Mouse (Mus musculus) heart, embryonic 11.5 days (tissue): ENCODE measurements at regions not wholly inside any gene's neighbourhood (a gene's known extent, or its start where the extent isn't known, plus 50 kb on each side); places are given as distances from the start of the nearest gene placed in this dataset.

ENCODE experiments used
- ATAC-seq: fragments of 200-750 bp; cut with Nextera tagmentation; replicated peaks from 2 replicates; pipeline ENCODE4 v1.8.0; 2017; ENCODE audit warnings: moderate library complexity; ENCODE audit not compliant: insufficient number of reproducible peaks, low FRiP score, low TSS enrichment
- H3K27ac ChIP-seq: fragments of 300-500 bp; sonication (generic); 2 replicates; pipeline ENCODE4 v1.5.1; 2014; ENCODE audit warnings: mild to moderate bottlenecking, low read depth, low read length
- H3K27me3 ChIP-seq: fragments of 300-500 bp; sonication (generic); 2 replicates; pipeline ENCODE4 v1.6.1; 2014; ENCODE audit warnings: mild to moderate bottlenecking, low read length, mixed read lengths; ENCODE audit not compliant: control insufficient read depth, insufficient read depth
- H3K36me3 ChIP-seq: fragments of 300-500 bp; sonication (generic); 2 replicates; pipeline ENCODE4 v1.6.1; 2014; ENCODE audit warnings: mild to moderate bottlenecking, low read length, moderate library complexity, mixed read lengths; ENCODE audit not compliant: control insufficient read depth, insufficient read depth
- H3K4me1 ChIP-seq: fragments of 300-500 bp; sonication (generic); 2 replicates; pipeline ENCODE4 v1.6.1; 2014; ENCODE audit warnings: low read length; ENCODE audit not compliant: control insufficient read depth, insufficient read depth
- H3K4me2 ChIP-seq: fragments of 300-500 bp; sonication (generic); 2 replicates; pipeline ENCODE4 v1.6.1; 2014; ENCODE audit warnings: mild to moderate bottlenecking, moderate library complexity
- H3K4me3 ChIP-seq: fragments of 300-500 bp; sonication (generic); 2 replicates; pipeline ENCODE4 v1.5.1; 2014; ENCODE audit warnings: low read depth, low read length
- H3K9ac ChIP-seq: fragments of 300-500 bp; sonication (generic); 2 replicates; pipeline ENCODE4 v1.6.1; 2014; ENCODE audit warnings: mild to moderate bottlenecking, low read depth, low read length, moderate library complexity
- H3K9me3 ChIP-seq: fragments of 300-500 bp; sonication (generic); replicated peaks from 2 replicates; pipeline ENCODE4 v1.6.1; 2016; ENCODE audit warnings: low read length; ENCODE audit not compliant: control insufficient read depth
- WGBS: fragments of 180-500 bp; shearing (Covaris S2); extraction: QIAGEN DNeasy Blood & Tissue Kit; methylation state at CpG from one replicate; pipeline ENCODE4 v1.1.7; 2014; ENCODE audit not compliant: insufficient replicate concordance; 5-methylcytosine and 5-hydroxymethylcytosine counted together

- no peaks in the 10 kb centered on the region for H3K9me3 ChIP-seq
- no peak overlapping the region for H3K4me2 ChIP-seq
- WGBS, result 58% methylated on average over 3 of the region's 3 CpGs
- no peaks in the 10 kb centered on the region; the same call in 1 of the 2 replicates for H3K4me1 ChIP-seq
- H3K27ac ChIP-seq, result no peak overlapping the region
- H3K9ac ChIP-seq, result no peak overlapping the region
- no peak for ATAC-seq
- no peaks in the 10 kb centered on the region for H3K27me3 ChIP-seq
- H3K4me3 ChIP-seq, result no peak overlapping the region
- H3K36me3 ChIP-seq, result no peaks in the 10 kb centered on the region
Measured at GRCm38 (mm10) chr11:64273214-64273613, 161.9 kb upstream of the Hs3st3a1 start.

- ATAC-seq, result no peak
- Histone ChIP-seq H3K9me3 (no peaks in the 10 kb centered on the region), H3K27ac (no peak overlapping the region), H3K36me3 (no peaks in the 10 kb centered on the region), H3K27me3 (no peaks in the 10 kb centered on the region), H3K9ac (no peak overlapping the region), H3K4me2 (no peak overlapping the region), H3K4me1 (no peaks in the 10 kb centered on the region), H3K4me3 (no peak overlapping the region)
- WGBS, result 56% methylated on average over 4 of the region's 4 CpGs
Measured at GRCm38 (mm10) chr11:64268121-64268520, 167.0 kb upstream of the Hs3st3a1 start.

- WGBS, result 50% methylated on average over 5 of the region's 5 CpGs
- H3K4me3 ChIP-seq, result no peak overlapping the region
- H3K4me2 ChIP-seq, result no peak overlapping the region
- no peak overlapping the region for H3K9ac ChIP-seq
- H3K9me3 ChIP-seq, result no peaks in the 10 kb centered on the region
- no peaks in the 10 kb centered on the region for H3K36me3 ChIP-seq
- no peak overlapping the region for H3K27ac ChIP-seq
- ATAC-seq, result no peak
- no peaks in the 10 kb centered on the region for H3K27me3 ChIP-seq
- H3K4me1 ChIP-seq, result no peaks in the 10 kb centered on the region
Measured at GRCm38 (mm10) chr11:64267547-64267946, 167.6 kb upstream of the Hs3st3a1 start.

- Histone ChIP-seq H3K36me3 (no peaks in the 10 kb centered on the region), H3K9ac (no peak overlapping the region), H3K4me2 (no peak overlapping the region), H3K4me3 (no peak overlapping the region), H3K9me3 (no peaks in the 10 kb centered on the region), H3K27ac (no peak overlapping the region), H3K27me3 (0 out of 2 replicates have a peak, but pooled peaks cover 4% of the 10 kb centered on the region), H3K4me1 (peaks cover 15% of the 10 kb centered on the region; the same call in 1 of the 2 replicates)
- WGBS, result 74% methylated on average over 7 of the region's 7 CpGs
- ATAC-seq, result no peak
Measured at GRCm38 (mm10) chr11:64253517-64254385, 174.5 kb upstream of the Cox10 start.

GRCm38 (mm10) chr11:64236873-64237272 lies 157.6 kb upstream of the Cox10 start:
- Histone ChIP-seq H3K36me3 (no peaks in the 10 kb centered on the region), H3K27me3 (no peaks in the 10 kb centered on the region), H3K4me1 (no peaks in the 10 kb centered on the region), H3K9me3 (no peaks in the 10 kb centered on the region), H3K4me3 (no peak overlapping the region), H3K4me2 (no peak overlapping the region), H3K27ac (no peak overlapping the region), H3K9ac (no peak overlapping the region)
- no peak for ATAC-seq
- WGBS, result 69% methylated on average over 4 of the region's 4 CpGs

- Histone ChIP-seq H3K4me1 (no peaks in the 10 kb centered on the region), H3K4me2 (no peak overlapping the region), H3K27me3 (no peaks in the 10 kb centered on the region), H3K9ac (no peak overlapping the region), H3K36me3 (no peaks in the 10 kb centered on the region), H3K4me3 (no peak overlapping the region), H3K9me3 (no peaks in the 10 kb centered on the region), H3K27ac (no peak overlapping the region)
- WGBS, result 65% methylated on average over 4 of the region's 4 CpGs
- ATAC-seq, result no peak
Measured at GRCm38 (mm10) chr11:64230071-64230470, 150.8 kb upstream of the Cox10 start.

GRCm38 (mm10) chr11:64220888-64221287 lies 141.6 kb upstream of the Cox10 start:
- no peak for ATAC-seq
- H3K9ac ChIP-seq, result no peak overlapping the region
- H3K4me1 ChIP-seq, result no peaks in the 10 kb centered on the region
- no peak overlapping the region for H3K27ac ChIP-seq
- WGBS, result 84% methylated on average over 4 of the region's 4 CpGs
- H3K27me3 ChIP-seq, result no peaks in the 10 kb centered on the region
- no peaks in the 10 kb centered on the region for H3K36me3 ChIP-seq
- no peaks in the 10 kb centered on the region for H3K9me3 ChIP-seq
- H3K4me3 ChIP-seq, result no peak overlapping the region
- no peak overlapping the region for H3K4me2 ChIP-seq

- H3K4me1 ChIP-seq, result no peaks in the 10 kb centered on the region
- no peak overlapping the region for H3K4me2 ChIP-seq
- no peak overlapping the region for H3K9ac ChIP-seq
- ATAC-seq, result no peak
- H3K36me3 ChIP-seq, result no peaks in the 10 kb centered on the region
- H3K27me3 ChIP-seq, result no peaks in the 10 kb centered on the region
- no peak overlapping the region for H3K27ac ChIP-seq
- no peaks in the 10 kb centered on the region for H3K9me3 ChIP-seq
- 72% methylated on average over 2 of the region's 2 CpGs for WGBS
- H3K4me3 ChIP-seq, result no peak overlapping the region
Measured at GRCm38 (mm10) chr11:64217181-64217580, 137.9 kb upstream of the Cox10 start.

GRCm38 (mm10) chr11:64210916-64211315 lies 131.6 kb upstream of the Cox10 start:
- Histone ChIP-seq H3K4me1 (no peaks in the 10 kb centered on the region), H3K27me3 (peaks cover 4% of the 10 kb centered on the region; the same call in 1 of the 2 replicates), H3K9ac (no peak overlapping the region), H3K36me3 (no peaks in the 10 kb centered on the region), H3K4me2 (no peak overlapping the region), H3K27ac (no peak overlapping the region), H3K4me3 (no peak overlapping the region), H3K9me3 (no peaks in the 10 kb centered on the region)
- 52% methylated on average over 3 of the region's 3 CpGs for WGBS
- ATAC-seq, result no peak
